Mouse (Mus musculus): ENCODE data around the gene Myl12a.
A peak's percentile ranks its signal among the peaks of the same experiment; 100 is the strongest.

Myl12a gene

DNA sequence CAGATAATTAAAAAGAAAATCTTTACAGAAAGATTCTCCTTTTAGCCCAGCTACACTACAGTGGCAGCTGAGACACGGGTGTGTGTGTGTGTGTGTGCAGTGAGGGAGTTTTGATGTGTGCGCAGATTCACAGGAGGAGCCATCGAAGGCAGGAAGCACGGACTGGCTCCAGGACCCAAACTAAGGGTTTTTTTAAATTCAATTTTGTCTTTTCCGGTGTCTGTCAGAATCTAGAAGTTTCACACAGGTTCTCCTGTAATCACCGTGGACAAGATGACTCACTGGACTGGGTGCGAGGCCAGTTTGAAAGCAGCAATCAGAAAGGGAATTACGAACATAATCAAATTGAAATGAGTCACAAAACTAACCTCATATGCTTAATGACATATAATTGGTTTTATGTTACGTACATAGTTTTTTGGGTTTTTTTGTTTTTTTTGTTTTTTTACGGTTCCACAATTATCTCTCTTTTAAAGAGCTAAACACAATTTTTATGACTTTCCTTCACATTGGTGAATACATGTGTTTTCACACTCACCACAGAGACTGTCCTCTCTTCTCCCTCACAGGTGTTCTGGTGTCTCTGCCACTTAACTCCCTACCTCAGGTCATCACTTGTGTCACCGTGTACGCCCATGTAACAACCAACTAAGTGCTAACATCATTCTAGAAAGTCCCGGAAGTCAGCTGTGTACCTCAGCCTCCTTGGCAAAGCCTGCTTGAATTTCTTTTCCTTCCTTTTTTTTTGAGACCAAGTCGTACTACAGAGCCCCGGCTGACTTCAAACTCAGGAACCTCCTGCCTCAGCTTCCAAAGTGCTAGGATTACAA lies 15.6 kb downstream of the Myl12a start:
- DNase-seq: no peak

DNA sequence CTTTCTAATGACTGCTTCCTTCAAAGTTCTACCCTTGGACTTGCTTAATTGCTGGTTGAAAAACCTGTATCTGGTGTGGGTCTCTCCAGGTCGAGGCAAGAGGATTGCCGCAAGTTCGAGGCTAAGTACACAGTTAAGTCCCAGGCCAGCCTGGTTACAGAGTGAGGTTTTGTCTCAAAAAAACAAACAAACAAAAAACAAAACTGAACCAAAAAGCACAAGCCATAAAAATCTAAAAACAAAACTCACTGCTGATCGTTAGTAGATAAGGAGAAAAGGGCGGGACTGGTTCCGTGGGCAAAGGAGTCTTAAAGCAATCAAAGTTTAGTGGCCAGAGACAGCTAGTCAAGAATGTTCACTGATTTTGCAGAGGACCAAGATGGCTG lies 16.3 kb downstream of the Myl12a start:
- DNase-seq: no peak

DNA sequence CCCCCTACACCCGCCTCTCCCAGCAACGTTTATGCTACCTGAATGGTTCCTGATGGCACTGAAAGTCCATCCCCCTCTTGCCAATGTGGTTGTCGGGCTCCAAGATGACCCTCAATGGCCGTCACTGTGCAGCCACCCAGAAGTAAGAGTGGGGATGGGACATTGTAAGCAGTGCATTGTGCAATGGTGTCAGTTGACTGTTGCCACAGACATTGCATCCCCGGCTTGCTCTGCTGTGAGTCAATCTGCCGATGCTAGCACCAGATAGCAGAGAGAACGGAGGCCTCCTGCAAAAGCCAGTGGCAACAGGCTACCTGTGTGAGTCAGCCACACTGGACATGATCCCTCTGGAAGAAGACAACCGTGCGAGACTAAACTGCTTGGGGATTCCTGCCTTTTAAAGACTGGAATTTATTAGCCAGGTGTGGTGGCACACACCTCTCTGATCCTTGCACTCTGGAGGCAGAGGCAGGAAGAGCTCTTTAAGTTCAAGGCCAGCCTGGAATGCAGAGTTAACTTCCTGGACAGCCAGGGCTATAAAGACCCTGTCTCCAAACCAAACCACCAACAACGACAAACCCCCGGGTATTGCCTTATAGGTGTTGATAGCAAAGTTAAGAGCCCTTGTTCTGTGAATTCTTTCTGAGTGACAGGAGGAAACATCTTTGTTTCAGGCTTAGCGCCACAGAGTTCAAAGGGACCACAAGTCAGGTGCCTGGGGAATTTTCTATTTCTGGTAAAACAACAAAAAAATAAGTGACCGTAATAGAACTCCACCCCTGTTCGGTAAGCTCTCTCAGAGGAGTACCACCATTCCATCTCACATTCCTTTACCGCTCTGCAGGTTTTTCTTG lies 16.9 kb downstream of the Myl12a start:
- no peak for DNase-seq

DNA sequence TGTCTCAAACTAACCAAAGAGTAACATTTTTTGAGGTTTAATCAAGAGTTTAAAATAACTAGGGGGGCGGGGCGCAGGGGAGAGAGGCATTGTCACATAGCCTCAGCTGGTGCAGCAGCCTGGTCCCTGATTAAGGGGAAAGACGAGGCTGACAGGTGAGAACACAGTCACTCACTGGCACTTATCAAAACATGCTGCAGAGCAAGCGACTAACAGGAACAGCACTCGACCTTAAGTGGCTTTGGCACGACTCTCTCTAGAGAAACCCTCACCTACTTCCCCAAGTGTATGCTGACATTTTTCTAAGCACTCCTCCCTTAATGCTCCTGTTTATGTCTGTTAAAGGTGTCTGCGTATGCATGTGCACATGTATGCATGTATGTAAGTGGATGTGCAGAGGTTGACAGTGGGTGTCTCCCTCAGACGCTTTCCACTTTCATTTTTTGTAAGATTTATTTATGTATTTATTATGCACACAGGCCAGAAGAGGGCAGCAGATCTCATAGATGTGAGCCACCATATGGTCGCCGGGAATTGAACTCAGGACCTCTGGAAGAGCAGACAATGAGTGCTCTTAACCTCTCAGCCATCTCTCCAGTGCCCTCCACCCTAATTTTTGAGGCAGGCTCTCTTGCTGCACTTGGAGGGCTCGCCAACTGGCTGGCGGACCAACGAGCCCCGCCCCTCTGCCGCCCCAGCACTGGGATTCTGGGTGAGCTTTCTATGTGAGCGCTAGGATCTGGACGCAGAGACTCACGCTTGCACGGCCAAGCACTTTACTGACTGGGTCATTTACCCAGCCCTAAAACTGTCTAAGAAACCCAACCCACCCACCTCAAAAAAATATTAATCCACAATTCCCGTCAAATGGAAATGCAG lies 23.1 kb downstream of the Myl12a start:
- DNase-seq: no peak

DNA sequence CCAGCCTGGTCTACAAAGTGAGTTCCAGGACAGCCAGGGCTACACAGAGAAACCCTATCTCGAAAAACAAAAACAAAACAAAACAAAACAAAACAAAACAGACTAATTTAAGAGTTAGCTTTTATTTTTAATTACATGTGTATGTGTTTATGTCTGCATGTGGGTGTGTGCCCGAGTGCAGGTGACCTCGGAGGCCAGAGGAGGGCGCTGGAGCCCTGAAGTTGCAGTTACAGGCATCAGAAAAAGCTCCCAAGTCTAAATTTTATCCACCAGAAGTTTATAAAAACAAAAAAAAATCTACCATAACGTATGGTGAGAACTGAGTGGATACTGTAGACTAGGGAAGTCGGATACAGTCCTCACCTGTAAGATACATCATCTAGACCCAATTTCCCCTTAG lies 24.9 kb downstream of the Myl12a start:
- DNase-seq: no peak

DNA sequence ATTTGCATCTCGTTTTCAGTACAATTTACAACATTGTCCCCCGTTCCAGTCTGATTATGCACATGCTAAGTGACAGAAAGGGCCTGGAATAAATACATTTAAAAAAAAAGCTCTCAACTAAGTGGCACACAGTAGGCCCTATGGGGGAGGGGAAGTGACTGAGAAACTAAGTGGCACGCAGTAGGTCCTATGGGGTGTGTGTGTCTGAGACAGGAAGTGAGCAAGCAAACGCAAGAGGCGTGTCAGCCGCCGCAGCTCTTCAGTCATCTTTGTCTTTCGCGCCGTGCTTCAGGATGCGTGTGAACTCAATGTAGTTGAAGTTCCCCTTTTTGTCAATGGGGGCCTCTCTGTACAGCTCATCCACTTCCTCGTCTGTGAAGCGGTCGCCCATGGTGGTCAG lies 28.6 kb downstream of the Myl12a start:
- peak in 1 of 2 experiments; percentile 37 for DNase-seq

DNA sequence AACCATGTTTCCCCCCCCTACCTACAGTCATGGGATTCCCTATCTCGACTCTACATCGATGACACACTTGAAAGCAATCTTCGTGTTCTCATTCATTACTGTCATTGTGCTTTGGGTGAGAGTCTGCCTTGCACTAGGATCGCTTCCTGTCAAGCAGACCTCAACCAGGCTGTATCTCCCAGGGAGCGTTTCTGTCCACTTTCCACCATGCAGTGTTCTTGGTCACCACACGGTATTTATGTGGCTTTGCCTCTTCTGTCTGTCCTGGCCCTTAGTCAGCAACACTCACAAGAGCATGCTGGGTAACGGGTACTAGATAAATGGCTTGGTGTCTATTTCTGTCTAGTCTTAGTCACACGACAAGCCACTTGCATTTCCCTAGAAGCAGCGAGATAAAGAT lies 29.3 kb downstream of the Myl12a start:
- DNase-seq: no peak

DNA sequence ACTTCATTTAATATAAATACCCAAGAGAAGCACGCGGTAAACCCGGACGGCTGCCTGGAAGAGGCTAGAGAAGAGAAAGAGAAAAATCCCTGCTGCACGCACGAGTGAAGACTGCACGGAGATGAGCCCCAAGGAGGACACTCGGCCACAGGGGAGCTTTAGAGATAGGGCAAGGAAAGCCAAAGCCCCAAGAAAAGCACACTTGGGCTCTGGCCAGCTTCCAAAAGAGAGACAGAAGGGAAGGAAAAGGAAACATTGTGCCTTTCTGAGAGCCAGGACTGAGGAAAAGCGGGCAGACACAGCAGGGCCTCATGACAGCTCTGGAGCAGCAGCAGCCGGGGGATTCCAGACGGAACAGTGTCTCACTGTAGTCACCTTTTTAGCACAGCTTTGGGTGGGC lies 31.5 kb downstream of the Myl12a start:
- no peak for DNase-seq

DNA sequence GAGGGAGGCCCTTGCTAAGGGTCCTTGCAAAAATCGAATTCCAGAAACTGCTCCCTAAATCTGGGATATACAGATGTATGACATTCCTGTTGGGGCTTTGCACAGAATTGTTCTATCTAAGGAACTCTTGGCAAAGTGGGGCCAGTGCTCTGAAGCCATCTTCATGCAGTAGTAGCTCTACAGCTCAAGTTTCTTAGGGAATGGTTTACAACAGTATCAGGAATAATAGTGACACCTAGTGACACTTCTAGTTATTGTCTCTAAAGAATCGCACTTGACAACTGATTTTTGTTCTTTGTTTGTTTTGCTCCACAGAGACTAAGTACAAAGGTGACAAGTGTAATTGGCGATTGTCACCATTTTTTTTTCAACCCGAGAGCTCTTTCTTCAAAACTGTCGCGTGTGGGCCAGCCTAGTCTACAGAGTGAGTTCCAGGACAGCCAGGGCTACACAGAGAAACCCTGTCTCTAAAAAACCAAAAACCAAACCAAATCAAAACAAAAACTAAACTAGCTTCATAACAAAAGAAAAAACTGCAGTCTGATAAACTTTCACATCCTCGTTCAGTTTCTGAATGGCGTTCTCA lies 34.0 kb downstream of the Myl12a start:
- no peak for DNase-seq

DNA sequence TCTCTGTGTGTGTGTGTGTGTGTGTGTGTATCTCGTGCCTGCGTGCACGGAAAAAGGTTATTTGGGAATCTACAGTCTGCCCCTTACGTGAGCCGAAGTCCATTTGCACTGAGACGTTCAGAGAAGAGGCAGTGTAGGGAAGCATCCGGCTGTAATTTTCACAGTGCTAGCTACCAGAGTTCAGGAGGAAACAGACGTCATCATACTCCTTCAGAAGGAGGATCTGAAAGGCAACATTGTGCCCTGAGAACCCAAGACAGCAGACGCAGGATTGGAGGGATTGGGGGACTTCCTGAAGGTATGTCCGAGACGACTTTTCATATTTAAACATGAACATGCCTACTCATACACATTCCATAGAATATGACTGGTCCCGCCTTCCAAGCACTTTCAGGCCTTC lies 35.0 kb downstream of the Myl12a start:
- DNase-seq: no peak

DNA sequence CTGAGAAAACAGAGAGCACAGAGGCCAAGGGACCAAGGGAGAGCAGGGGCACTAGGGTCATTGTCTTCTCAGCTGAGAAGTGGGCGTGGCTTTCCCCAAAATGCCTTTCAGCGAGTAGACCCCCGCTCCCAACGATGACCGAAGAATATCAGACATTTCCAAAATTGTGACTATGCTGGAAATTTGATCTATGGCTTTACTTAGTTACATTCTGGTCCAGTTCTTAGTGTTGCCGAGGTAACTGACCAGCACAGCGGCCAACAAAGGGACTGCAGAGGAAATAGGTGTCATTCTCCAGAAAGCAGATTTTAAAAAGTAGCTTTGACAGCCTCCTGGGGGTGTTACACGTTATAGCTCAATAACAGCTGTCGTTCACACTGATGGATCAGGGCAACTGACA lies 35.5 kb downstream of the Myl12a start:
- DNase-seq: no peak

DNA sequence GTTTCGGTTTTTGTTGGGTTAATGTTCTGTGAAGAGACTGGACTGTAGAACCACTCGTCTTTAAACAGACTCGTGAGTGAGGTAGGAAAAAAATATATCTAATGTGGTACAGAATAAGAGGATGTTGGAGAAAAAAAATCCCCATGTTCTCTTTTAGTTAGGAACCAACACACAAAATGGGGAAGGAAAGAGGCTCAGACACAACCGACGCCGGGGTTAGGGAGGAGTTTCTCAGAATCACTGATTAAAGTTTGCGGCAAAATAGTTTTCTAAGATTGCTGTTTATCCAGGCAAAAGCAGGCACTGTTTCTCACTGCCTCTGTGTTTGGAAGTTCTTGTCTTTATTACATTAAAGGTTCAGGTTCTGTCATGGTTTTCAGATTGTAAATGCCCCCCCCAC lies 36.6 kb downstream of the Myl12a start:
- no peak for DNase-seq

DNA sequence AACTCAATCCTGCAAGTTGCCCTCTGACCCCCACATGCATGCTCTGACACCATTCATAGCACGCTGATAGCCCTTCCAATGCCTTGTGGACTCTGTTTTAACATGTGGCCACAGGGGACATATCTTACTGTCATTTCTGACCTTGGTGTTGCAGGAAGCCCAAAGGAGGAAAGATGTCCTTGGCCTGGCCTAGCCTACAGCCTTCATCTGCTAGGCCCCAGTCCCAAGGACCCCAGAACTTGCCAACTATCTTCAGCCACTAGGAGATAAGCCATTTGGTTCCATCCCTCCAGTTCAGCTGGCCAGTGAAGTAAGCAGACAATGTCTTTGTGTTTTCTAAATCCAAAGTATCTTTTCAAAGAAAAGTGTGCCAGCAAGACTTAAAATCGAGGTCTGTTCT lies 37.4 kb downstream of the Myl12a start:
- DNase-seq: no peak

DNA sequence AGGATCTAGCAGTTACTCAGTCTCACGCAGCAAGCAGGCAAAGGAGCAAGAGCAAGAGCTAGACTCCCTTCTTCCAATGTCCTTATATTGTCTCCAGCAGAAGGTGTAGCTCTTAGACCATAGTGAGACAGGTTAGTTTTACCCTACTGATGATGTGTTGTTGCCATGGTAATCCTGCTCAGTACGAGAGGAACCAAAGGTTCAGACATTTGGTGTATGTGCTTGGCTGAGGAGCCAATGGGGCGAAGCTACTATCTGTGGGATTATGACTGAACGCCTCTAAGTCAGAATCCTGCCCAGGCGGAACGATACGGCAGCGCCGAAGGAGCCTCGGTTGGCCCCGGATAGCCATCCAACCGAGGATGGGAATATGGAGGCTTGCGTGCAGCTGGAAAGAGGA lies 39.1 kb downstream of the Myl12a start:
- DNase-seq: peak; percentile 85 to 93

DNA sequence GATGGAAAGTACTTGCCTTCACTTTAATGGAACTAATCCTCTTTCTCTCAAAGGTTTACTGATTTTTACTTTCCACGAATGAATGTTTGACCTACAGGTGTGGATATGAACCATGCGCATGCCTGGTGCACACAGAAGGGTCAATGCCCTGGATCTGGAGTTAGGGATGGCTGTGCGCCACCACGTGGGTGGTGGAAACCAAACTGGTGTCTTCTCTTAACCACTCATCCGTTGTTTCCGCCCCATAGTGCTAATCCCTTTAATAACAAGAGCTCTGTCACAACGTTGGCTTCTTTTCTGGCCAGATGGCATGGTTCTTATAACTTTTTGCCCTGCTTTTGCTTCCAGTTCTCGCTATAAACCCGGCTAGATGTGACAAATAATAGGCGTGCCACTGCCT lies 51.4 kb downstream of the Myl12a start:
- DNase-seq: no peak

DNA sequence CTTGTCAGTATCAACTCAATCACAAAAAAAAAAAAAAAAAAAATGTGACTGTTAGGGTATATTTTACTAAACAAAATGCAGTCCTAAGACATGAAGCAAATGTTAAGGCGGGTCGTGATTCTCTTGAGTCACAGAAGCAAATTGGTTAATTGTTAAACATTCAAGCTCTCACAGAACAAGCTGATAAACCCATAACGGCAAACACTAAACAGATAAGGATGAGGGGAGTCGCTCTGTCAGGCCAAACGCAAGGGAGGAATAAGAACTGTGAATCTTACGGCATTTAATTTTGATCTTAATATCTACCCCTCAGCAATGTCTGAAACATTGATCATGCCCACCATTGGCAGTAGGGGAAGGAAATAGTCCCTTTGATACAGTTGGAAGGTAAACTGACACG lies 53.5 kb downstream of the Myl12a start:
- DNase-seq: no peak

DNA sequence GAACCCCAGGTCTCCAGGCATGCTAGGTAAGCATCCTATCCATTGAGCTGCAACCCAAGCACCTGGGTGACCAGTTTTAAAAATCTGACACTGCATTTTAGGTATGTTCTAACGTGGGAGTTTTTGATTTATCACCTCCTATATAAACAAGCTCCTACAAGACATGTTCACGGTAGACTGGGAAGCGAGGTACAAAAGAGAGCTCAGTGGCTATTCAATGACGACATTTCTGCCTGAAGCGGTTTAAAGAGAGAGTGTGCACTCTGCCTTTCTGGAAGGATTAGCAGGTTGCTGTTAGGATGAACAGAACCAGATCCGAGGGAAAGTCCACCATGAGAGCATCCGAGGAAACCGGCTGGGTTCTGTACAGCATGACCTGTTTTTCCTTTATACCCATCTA lies 54.0 kb downstream of the Myl12a start:
- no peak for DNase-seq

DNA sequence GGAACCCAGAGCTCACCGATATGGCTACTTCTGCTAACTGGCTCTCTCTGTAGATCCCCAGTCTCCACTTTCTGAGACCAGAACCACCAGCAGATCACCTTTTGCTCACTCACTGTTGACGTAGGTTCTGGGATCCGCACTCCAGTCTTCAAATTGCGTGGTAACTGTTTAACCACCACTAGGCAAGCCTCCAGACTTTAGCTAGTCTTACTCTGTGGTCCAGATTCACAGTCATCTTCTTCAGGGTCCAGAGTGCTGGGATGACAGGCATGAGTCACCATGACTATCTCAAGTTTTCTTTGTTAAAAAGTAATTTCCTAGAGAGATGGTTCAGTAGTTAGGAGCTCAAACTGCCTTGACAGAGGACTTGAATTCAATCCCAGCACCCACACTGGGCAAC lies 58.9 kb downstream of the Myl12a start:
- DNase-seq: no peak

All from spleen, adult 18-20 months (tissue).